In genomic region chr11:114465486-114465885, GRCm38 (mm10) we compare ENCODE assay signal across 23 mouse cellular contexts.
DNase-seq lines count a peak whose midpoint lies in the region; ATAC-seq and TF ChIP-seq lines count a peak whose summit lies in the region.
"Had no signal": no experiment of that assay in that cellular context is flagged by ENCODE, and none has a peak within 500 bp of the region (broad histone marks: within the 10 kb centered on the region; RNA-seq: fewer than 3 reads in every experiment).

No protein-coding gene starts in this region.

- no peak overlapping the region for H3K4me3 ChIP-seq in forebrain, embryonic 16.5 days (replicated peaks; ENCODE audit: low read length)
- no peak overlapping the region for H3K4me3 ChIP-seq in forebrain, embryonic 12.5 days (replicated peaks)
- H3K4me3 ChIP-seq in embryonic facial prominence, embryonic 15.5 days (replicated peaks): no peak overlapping the region
- H3K4me3 ChIP-seq in midbrain, embryonic 16.5 days (ENCODE audit: low read depth, low read length): no peak overlapping the region
- H3K4me3 ChIP-seq: heart, embryonic 10.5 days; intestine, embryonic 15.5 days; limb, embryonic 12.5 days; stomach, embryonic 15.5 days had no signal

- no peaks in the 10 kb centered on the region; the same call in 1 of the 2 replicates for H3K36me3 ChIP-seq in forebrain, embryonic 16.5 days (ENCODE audit: control insufficient read depth, insufficient read depth)
- no peaks in the 10 kb centered on the region for H3K36me3 ChIP-seq in forebrain, embryonic 12.5 days (replicated peaks)
- H3K36me3 ChIP-seq in embryonic facial prominence, embryonic 15.5 days: no peaks in the 10 kb centered on the region
- H3K36me3 ChIP-seq in midbrain, embryonic 16.5 days (ENCODE audit: control insufficient read depth, insufficient read depth, low read length): no peaks in the 10 kb centered on the region
- H3K36me3 ChIP-seq: heart, embryonic 10.5 days; intestine, embryonic 15.5 days; limb, embryonic 12.5 days; stomach, embryonic 15.5 days had no signal

- H3K9me3 ChIP-seq in forebrain, embryonic 16.5 days (ENCODE audit: control insufficient read depth, low read length): no peaks in the 10 kb centered on the region
- H3K9me3 ChIP-seq in forebrain, embryonic 12.5 days: no peaks in the 10 kb centered on the region
- no peaks in the 10 kb centered on the region for H3K9me3 ChIP-seq in embryonic facial prominence, embryonic 15.5 days (replicated peaks)
- no peaks in the 10 kb centered on the region for H3K9me3 ChIP-seq in midbrain, embryonic 16.5 days (replicated peaks; ENCODE audit: control insufficient read depth, low read length, poor library complexity, severe bottlenecking)
- H3K9me3 ChIP-seq: heart, embryonic 10.5 days; intestine, embryonic 15.5 days; limb, embryonic 12.5 days; stomach, embryonic 15.5 days had no signal

- TF ChIP-seq CTCF in brain, embryonic 14.5 days (IDR thresholded peaks at IDR 0.05; ENCODE audit: borderline replicate concordance, extremely low read depth, insufficient read depth, insufficient read length): no peak

- peaks cover 43% of the 10 kb centered on the region for H3K4me1 ChIP-seq in forebrain, embryonic 16.5 days (replicated peaks; ENCODE audit: control insufficient read depth, insufficient read depth, low read length)
- peaks cover 42% of the 10 kb centered on the region for H3K4me1 ChIP-seq in forebrain, embryonic 12.5 days
- peaks cover 46% of the 10 kb centered on the region for H3K4me1 ChIP-seq in embryonic facial prominence, embryonic 15.5 days
- peaks cover 27% of the 10 kb centered on the region for H3K4me1 ChIP-seq in midbrain, embryonic 16.5 days (ENCODE audit: control insufficient read depth, insufficient read depth, low read length)

- H3K9ac ChIP-seq in forebrain, embryonic 16.5 days (replicated peaks; ENCODE audit: low read depth, low read length): peak overlapping the region; percentile 37; the same call in 1 of the 2 replicates
- H3K9ac ChIP-seq in forebrain, embryonic 12.5 days: no peak overlapping the region
- no peak overlapping the region for H3K9ac ChIP-seq in embryonic facial prominence, embryonic 15.5 days
- no peak overlapping the region for H3K9ac ChIP-seq in midbrain, embryonic 16.5 days (ENCODE audit: low read depth, low read length)
- H3K9ac ChIP-seq: intestine, embryonic 15.5 days; limb, embryonic 12.5 days; liver, postnatal 0 days; stomach, embryonic 15.5 days had no signal

- H3K27me3 ChIP-seq in forebrain, embryonic 16.5 days (replicated peaks; ENCODE audit: control insufficient read depth, insufficient read depth, low read length): no peaks in the 10 kb centered on the region
- peaks cover 27% of the 10 kb centered on the region for H3K27me3 ChIP-seq in forebrain, embryonic 12.5 days
- no peaks in the 10 kb centered on the region for H3K27me3 ChIP-seq in embryonic facial prominence, embryonic 15.5 days
- no peaks in the 10 kb centered on the region for H3K27me3 ChIP-seq in midbrain, embryonic 16.5 days (ENCODE audit: control insufficient read depth, insufficient read depth, low read depth, low read length)
- H3K27me3 ChIP-seq: intestine, embryonic 15.5 days had no signal

- no peak overlapping the region for H3K27ac ChIP-seq in forebrain, embryonic 16.5 days (ENCODE audit: low read length)
- no peak overlapping the region for H3K27ac ChIP-seq in forebrain, embryonic 12.5 days
- H3K27ac ChIP-seq in embryonic facial prominence, embryonic 15.5 days (replicated peaks): 0 out of 2 replicates have a peak overlapping the region, but pooled peaks have one; percentile 25
- H3K27ac ChIP-seq in midbrain, embryonic 16.5 days (ENCODE audit: low read length): peak overlapping the region; percentile 70
- H3K27ac ChIP-seq: heart, embryonic 10.5 days; intestine, embryonic 15.5 days; limb, embryonic 12.5 days; stomach, embryonic 15.5 days had no signal

- peak; percentile 69 for DNase-seq in brain, embryonic 14.5 days (ENCODE audit: low read depth)
- DNase-seq in cerebellum, postnatal 36 days: no peak
- DNase-seq in adrenal gland, adult 2 months: no peak
- DNase-seq: adrenal gland, postnatal 36 days; cerebellum, adult 11-12 months; cerebellum, postnatal 10 days; heart, postnatal 4 days; kidney, adult 8-10 months; kidney, postnatal 10 days; liver, postnatal 0 days; lung, postnatal 14 days; right cerebral cortex, adult 18-20 months; right cerebral cortex, postnatal 4 days; thymus, postnatal 25 days had no signal

- no peak for TF ChIP-seq POLR2A in brain, embryonic 14.5 days (IDR thresholded peaks at IDR 0.05; ENCODE audit: borderline replicate concordance, extremely low read depth, insufficient read depth, insufficient read length, poor library complexity, severe bottlenecking)

- ATAC-seq in forebrain, embryonic 16.5 days: no peak
- no peak for ATAC-seq in forebrain, embryonic 12.5 days (ENCODE audit: low FRiP score)
- ATAC-seq in embryonic facial prominence, embryonic 15.5 days (ENCODE audit: insufficient number of reproducible peaks, low FRiP score, low TSS enrichment, low read depth): no peak
- ATAC-seq in midbrain, embryonic 16.5 days: no peak
- ATAC-seq: intestine, embryonic 15.5 days; liver, postnatal 0 days had no signal

- WGBS in forebrain, embryonic 16.5 days: 11% methylated on average over 5 of the region's 5 CpGs
- WGBS in forebrain, embryonic 12.5 days: 30% methylated on average over 5 of the region's 5 CpGs
- 37% methylated on average over 5 of the region's 5 CpGs for WGBS in embryonic facial prominence, embryonic 15.5 days
- 21% methylated on average over 5 of the region's 5 CpGs for WGBS in midbrain, embryonic 16.5 days

- H3K4me2 ChIP-seq in forebrain, embryonic 16.5 days (ENCODE audit: low read length): no peak overlapping the region
- H3K4me2 ChIP-seq in forebrain, embryonic 12.5 days: no peak overlapping the region
- no peak overlapping the region for H3K4me2 ChIP-seq in embryonic facial prominence, embryonic 15.5 days (replicated peaks)
- H3K4me2 ChIP-seq in midbrain, embryonic 16.5 days (ENCODE audit: low read length): no peak overlapping the region
- H3K4me2 ChIP-seq: intestine, embryonic 15.5 days; liver, embryonic 11.5 days; stomach, embryonic 15.5 days had no signal

Comparison
In these comparisons a context has a peak if more than half of its experiments do, and no peak if none do; other contexts are left out.
1. H3K27ac ChIP-seq: peak in embryonic facial prominence, embryonic 15.5 days (single experiment) and midbrain, embryonic 16.5 days (single experiment); none in forebrain, embryonic 16.5 days (single experiment) and forebrain, embryonic 12.5 days (single experiment).